Mouse (Mus musculus): Measurements from ENCODE around the gene Rimbp2. TPM values are rescaled to one million over a fixed set of nuclear protein-coding genes. Genes with fewer than 3 reads are reported as not detected.
"Not testable (repeated sequence)": the region's sequence is repeated elsewhere in the genome, so short reads cannot be mapped to it uniquely, and the experiment has no call there.

Gene Rimbp2
- total RNA-seq (2022), result 10 to 100 TPM in 2 of 4 experiments, 1 to 10 TPM in 2; 5.3 to 12.5 (median 9.7) TPM

- no peak for DNase-seq
Measured at GRCm38 (mm10) chr5:128953278-128954070, at the start of gene Rimbp2. Gene Rimbp2, minus strand, starts transcription at chr5:128953486.

GRCm38 (mm10) chr5:129002571-129003011, 49.3 kb upstream of the Rimbp2 start:
- no peak for DNase-seq

GRCm38 (mm10) chr5:129000706-129001468, 47.6 kb upstream of the Rimbp2 start:
- DNase-seq, result no peak

- peak; percentile 59 for DNase-seq
Measured at GRCm38 (mm10) chr5:128987141-128987954, 34.1 kb upstream of the Rimbp2 start.

GRCm38 (mm10) chr5:128985946-128986345, 32.7 kb upstream of the Rimbp2 start:
- no peak for DNase-seq

- no peak for DNase-seq
Measured at GRCm38 (mm10) chr5:128984536-128984935, 31.2 kb upstream of the Rimbp2 start.

- DNase-seq, result no peak
Measured at GRCm38 (mm10) chr5:128981607-128982006, 28.3 kb upstream of the Rimbp2 start.

- DNase-seq, result no peak
Measured at GRCm38 (mm10) chr5:128980857-128981256, 27.6 kb upstream of the Rimbp2 start.

GRCm38 (mm10) chr5:128978957-128979356, 25.7 kb upstream of the Rimbp2 start:
- no peak for DNase-seq

- DNase-seq, result not testable (repeated sequence)
Measured at GRCm38 (mm10) chr5:128977466-128977865, 24.2 kb upstream of the Rimbp2 start.

GRCm38 (mm10) chr5:128976266-128976665, 23.0 kb upstream of the Rimbp2 start:
- no peak for DNase-seq

GRCm38 (mm10) chr5:128971298-128971697, 18.0 kb upstream of the Rimbp2 start:
- DNase-seq, result no peak

- no peak for DNase-seq
Measured at GRCm38 (mm10) chr5:128970878-128971277, 17.6 kb upstream of the Rimbp2 start.

- DNase-seq, result no peak
Measured at GRCm38 (mm10) chr5:128964353-128964752, 11.1 kb upstream of the Rimbp2 start.

GRCm38 (mm10) chr5:128958916-128959315, 5.6 kb upstream of the Rimbp2 start:
- no peak for DNase-seq

GRCm38 (mm10) chr5:128954371-128954770, 1.1 kb upstream of the Rimbp2 start:
- not testable (repeated sequence) for DNase-seq

- no peak for DNase-seq
Measured at GRCm38 (mm10) chr5:128952291-128953195, 743 bp downstream of the Rimbp2 start.

- no peak for DNase-seq
Measured at GRCm38 (mm10) chr5:128951472-128951871, 1.8 kb downstream of the Rimbp2 start.

GRCm38 (mm10) chr5:128947093-128947492, 6.2 kb downstream of the Rimbp2 start:
- no peak for DNase-seq

GRCm38 (mm10) chr5:128940436-128940835, 12.8 kb downstream of the Rimbp2 start:
- DNase-seq, result no peak

- DNase-seq, result no peak
Measured at GRCm38 (mm10) chr5:128935359-128935899, 17.9 kb downstream of the Rimbp2 start.
